Mouse (Mus musculus) gastrocnemius, adult 2 months (tissue): ENCODE measurements at regions not wholly inside any gene's neighbourhood (a gene's known extent, or its start where the extent isn't known, plus 50 kb on each side); places are given as distances from the start of the nearest gene placed in this dataset.
"Not testable (repeated sequence)": the region's sequence is repeated elsewhere in the genome, so short reads cannot be mapped to it uniquely, and the experiment has no call there.

Experiments
- DNase-seq: peaks from one replicate; pipeline ENCODE4 v3.0.0; 2022
- H3K27ac ChIP-seq: fragments of 200-600 bp; 2 replicates; pipeline ENCODE4 v1.8.1; 2022; ENCODE audit warnings: mild to moderate bottlenecking
- H3K4me3 ChIP-seq: fragments of 200-600 bp; 2 replicates; pipeline ENCODE4 v1.8.1; 2022; ENCODE audit warnings: mild to moderate bottlenecking, moderate library complexity
- CTCF ChIP-seq: fragments of 200-600 bp; IDR thresholded peaks from 2 replicates; pipeline ENCODE4 v1.8.1; 2022; ENCODE audit warnings: antibody characterized with exemption, mild to moderate bottlenecking, moderate library complexity
- intact Hi-C: fragments of 180-260 bp; cut with DNase I; formaldehyde crosslinking; loops from one replicate; pipeline ENCODE4 v1.15.1; 2025

DNA sequence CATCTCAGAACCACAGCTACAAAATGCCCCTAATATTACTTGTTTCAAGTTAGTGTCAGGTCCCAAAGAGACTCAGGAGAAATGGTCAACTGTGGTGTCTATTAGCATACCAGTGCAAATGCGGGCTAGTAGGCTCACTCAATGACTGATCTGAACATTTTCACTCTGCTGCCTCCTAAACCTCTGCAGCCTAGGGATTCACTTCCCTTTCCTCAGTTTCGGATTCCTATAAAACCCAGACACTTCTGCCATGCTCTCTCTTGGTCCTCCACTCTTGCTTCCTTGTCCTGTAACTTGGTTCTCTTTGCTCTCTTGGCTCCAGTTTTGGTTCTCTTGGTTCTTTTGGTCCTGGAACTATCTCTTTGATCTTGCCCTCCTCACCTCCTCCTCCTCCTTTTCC is 206.3 kb upstream of the Spef2 start:
- no peak for TF ChIP-seq CTCF
- DNase-seq = no peak
- Histone ChIP-seq H3K4me3 (no peak overlapping the region), H3K27ac (no peak overlapping the region)
- intact Hi-C loops = no loop called here

DNA sequence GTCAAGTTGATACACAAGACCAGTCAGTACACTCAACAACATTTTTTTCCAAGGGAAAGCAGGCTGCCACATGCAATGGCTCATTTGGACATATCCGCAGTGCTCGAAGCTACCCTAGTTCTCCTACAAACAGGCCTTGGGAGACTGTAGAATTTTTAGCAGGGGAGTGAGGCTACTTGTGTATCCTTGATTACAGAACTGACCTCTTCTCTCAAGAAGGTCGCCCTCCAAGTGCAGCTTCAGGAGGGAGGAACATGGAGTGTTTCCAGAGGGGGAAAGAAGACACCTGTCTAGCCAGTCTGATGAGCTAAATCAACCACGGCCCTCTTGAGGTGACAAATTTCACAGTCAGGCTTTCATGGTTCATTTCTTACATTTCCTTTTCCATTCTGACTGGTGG is 202.0 kb upstream of the Prlr start:
- intact Hi-C loops = no loop called here
- Histone ChIP-seq H3K4me3 (no peak overlapping the region), H3K27ac (no peak overlapping the region)
- peak; percentile 17 for DNase-seq
- TF ChIP-seq CTCF = no peak

DNA sequence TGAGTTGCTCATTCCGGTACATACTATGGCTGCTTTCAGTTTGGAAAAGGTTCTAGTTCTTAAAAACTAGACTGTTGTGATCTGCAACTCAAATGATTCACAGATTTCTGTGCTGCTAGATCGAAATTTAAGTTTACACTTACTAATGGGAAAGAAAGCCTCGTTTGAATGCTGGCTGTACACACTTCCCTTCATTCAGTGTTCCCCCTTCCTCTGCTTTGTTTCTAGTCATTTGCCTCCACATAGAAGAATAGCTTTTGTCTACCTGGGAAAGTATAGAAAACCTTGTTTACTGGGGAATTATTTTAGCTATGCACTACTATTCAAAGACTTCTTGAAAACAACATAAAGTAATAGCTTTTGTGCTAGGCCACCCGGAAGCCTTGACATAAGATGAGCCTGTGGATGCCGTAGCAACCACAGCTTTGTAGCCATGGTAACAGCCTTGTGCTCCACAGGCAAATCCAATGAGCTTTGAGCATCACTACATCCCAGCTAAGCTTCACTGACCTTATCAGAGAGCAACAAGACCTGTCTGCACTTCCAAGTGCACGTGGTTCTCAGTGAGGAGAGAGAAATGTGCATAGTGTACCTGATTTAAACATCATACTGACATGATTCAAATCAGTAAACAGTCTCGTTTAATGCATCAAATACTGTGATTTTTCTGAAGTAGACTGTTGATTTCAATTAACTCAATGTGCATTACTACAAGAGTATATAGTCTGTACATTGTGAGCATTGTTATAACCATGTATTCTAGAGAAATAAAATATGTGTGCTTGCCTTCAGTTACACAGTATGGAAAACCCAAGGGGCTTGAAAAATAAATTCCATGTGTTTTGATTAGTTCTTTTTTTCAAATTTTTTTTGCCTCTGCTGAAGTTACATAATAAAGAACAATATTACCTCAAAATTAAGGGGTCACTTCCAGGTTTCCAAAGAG is 165.5 kb upstream of the Prlr start:
- H3K4me3 ChIP-seq = no peak overlapping the region
- H3K27ac ChIP-seq = no peak overlapping the region
- TF ChIP-seq CTCF = no peak
- intact Hi-C loops = no loop called here
- DNase-seq = no peak

DNA sequence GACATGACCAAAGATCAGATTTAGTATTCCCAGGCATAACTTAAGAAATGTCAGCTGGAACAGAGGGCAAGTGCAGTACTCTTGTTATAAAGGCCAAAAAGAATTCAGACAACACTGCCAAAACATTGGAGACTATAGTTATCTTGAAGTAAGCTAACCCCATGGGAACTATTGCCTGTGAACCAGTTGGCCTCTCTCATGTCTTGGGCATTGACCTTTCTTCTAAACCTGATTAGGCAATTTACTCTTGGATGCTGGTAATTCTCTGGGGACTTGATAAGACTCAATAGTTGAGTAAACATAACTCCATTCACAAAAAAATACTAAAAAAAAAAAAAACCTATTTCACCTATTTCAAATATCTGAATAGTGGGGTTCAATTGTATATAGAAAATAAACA is 159.8 kb upstream of the Prlr start:
- TF ChIP-seq CTCF = no peak
- no peak for DNase-seq
- intact Hi-C loops = no loop called here
- Histone ChIP-seq H3K4me3 (no peak overlapping the region), H3K27ac (no peak overlapping the region)

DNA sequence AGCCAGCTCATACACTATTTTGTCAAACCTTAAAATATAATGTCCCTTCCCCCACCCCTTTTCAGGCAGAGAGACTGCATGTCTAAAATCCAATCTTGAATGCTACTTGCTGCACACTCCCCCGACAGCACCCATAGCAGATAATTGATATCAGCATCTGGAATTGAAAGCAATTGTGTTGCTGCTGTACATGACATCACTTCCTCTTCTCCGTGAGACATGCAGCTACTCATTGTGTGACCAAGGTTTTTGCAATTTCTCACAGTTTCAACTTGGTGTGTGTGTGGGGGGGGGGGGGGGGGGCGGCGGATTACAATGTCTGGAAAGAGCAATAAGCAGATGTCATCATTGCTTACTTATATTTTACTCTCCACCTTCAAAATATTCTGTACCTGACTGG is 147.1 kb upstream of the Prlr start:
- Histone ChIP-seq H3K4me3 (no peak overlapping the region), H3K27ac (no peak overlapping the region)
- intact Hi-C loops = no loop called here
- no peak for DNase-seq
- TF ChIP-seq CTCF = no peak

DNA sequence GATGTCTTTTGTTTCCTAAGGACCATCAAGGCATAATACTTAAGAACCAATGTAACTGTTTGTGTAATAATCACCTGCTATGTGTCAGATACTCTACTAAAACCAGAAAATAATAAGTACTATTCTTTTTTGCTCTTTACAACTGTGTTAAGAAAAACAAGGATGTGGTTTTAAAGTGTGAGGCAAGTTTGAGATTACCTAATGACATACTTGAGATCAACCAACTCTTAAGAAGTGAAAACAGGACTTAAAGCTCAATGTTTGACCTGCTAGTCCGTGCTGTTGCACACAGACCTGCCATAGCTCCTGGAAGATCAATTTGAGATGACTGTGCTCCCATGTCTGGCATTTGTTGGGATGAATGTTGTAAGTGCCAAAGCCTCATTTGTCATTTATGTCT is 141.5 kb upstream of the Prlr start:
- intact Hi-C loops = no loop called here
- no peak overlapping the region for H3K27ac ChIP-seq
- H3K4me3 ChIP-seq = no peak overlapping the region
- TF ChIP-seq CTCF = no peak
- DNase-seq = no peak

DNA sequence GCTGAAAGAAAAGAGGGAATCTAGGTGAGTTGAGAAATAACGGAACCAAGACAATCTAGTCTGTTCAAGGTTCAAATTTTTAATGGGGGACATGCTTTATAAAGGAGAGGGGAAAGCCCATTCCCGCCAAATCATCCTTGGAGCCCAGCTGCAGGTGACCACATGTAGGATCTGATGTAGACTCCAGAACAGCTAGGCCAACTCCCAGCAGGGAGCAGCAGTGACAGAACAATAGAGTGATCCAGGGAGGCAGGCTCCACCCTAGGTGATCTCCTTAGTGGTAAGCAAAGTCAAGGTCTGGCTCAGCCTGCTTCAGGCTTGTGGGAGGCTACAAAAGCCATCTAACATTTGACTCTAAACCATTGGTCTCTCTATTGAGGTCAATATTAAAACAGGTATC is 140.5 kb upstream of the Prlr start:
- intact Hi-C loops, DNase-seq, H3K4me3 ChIP-seq: not testable (repeated sequence)

DNA sequence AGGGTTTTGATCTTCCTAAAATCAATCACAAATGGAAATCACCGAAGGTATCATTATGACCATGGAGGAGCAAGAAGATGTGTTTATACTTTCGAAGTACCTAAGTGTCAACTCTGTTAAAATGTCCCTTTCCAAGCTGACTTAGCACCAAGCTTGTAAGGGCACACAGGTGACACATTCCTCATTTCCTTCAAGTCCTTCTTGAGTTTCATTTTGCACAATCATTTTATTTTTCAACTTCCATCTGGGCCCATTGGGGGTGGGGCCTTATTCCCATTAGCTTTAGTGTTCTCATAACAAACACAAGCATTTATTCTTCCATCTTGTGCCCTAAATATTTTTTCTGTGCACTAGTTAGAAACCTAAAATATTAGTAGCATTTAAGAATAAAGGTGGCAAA is 103.5 kb upstream of the Prlr start:
- H3K27ac ChIP-seq = no peak overlapping the region
- TF ChIP-seq CTCF = no peak
- no peak for DNase-seq
- H3K4me3 ChIP-seq = no peak overlapping the region
- intact Hi-C loops = no loop called here

More for the DNA sequence above, 140.5 kb upstream of the Prlr start:
- not testable (repeated sequence) for H3K27ac ChIP-seq

DNA sequence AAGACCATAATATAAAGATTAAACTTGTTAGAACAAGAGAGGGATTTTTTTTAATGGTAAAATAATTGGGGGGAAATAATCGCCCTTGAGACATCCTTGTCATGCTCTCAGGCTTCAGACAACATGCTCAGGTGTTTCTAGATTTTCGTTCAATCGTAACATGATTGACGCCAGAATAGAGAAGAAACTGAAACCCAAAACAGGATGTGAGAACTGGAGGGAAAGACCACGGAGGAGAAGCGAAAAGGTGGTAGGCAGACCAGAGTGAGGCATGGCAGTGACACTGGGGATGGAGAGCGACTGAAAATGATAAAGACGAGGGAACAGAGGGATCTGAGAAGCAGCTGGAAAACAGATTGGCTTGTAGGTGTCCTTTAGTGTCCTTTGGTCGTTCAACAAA is 102.1 kb upstream of the Prlr start:
- DNase-seq = no peak
- Histone ChIP-seq H3K4me3 (no peak overlapping the region), H3K27ac (no peak overlapping the region)
- TF ChIP-seq CTCF = no peak
- intact Hi-C loops = no loop called here

DNA sequence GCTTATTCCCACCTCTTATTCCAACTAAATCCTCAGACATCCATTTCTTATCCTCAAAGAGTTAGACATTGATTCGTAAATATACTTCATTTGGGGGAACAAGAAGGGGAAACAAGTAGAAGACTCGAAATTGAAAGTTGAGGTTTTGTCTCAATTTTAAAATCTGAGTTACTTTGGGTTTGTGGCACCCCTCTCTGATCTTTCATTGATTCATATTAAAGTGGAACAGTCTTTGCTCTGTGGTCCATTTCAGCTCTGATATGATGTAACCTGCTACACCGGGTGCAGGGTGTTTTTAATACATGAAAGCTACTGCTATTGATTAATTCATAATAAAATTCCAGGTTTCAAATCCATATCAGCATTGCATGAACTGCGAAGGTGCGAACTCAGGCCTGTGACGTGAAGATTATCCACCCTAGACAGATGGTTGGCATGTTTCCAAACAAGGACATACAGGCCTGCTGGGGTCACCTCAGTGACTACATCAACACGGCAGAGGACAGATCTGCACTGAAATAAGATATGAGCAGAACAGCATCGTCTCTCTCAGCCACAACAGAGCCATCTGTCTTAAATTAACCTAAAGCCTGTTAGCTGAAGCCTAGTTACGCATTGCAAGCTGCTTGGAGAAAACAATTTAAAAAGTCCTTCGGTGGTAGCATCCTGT is 101.5 kb upstream of the Prlr start:
- TF ChIP-seq CTCF = no peak
- intact Hi-C loops = no loop called here
- no peak for DNase-seq
- Histone ChIP-seq H3K4me3 (no peak overlapping the region), H3K27ac (no peak overlapping the region)

DNA sequence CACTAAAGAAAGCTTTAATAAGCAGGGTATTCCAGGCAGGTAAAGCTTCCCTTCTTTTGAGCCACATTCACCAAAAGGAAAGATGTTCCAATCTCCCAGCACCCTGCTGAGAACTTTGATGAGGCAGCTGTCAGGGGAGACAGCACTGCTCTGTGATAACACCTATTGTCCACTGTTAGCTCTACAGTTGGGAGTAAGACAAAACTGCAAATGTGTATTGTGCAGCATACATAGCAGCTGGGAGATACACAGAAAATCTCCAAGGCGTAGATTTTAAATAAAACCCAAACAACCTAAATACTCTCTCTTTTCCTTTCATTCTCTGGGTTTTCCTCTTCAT is 101.0 kb upstream of the Prlr start:
- Histone ChIP-seq H3K4me3 (no peak overlapping the region), H3K27ac (no peak overlapping the region)
- no peak for TF ChIP-seq CTCF
- intact Hi-C loops = no loop called here
- no peak for DNase-seq

DNA sequence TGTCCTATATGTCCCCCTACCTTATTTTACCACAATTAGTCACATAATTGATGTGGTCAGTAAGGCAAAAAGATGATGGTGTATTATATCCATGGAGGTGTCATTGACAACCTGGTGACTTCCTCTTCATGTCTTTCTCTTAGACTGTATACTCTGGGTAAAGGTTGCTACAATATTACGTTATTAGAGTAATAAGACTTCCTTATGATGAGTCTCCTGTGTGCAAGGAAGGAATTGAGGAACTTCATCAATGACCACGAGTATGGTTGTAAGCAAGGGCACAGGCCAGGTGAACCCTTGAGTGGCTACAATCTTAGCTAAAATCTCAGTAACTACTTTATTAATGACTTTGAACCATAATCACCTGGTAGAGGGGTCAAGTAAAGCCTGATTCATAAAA is 98.6 kb upstream of the Prlr start:
- Histone ChIP-seq H3K4me3 (no peak overlapping the region), H3K27ac (no peak overlapping the region)
- intact Hi-C loops = no loop called here
- TF ChIP-seq CTCF = no peak
- DNase-seq = no peak

DNA sequence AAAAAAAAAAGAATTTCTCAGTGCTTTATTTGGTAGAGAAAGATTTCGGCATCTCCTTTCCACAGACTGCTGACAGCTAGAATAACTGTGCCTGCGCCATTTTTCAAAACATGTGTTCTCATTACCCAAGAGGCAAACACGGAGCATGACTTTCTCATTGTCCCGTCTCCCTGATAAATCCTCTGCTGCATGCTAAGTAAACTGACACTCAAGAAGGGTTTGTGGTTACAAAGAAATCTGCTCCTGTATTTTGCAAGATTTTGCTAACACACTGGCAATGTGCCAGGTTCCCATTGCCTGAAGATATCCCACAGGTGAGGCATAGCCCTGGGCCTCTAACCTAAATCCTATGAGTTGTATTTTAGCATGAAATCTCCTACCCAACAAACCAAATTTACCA is 97.5 kb upstream of the Prlr start:
- no peak for TF ChIP-seq CTCF
- Histone ChIP-seq H3K4me3 (no peak overlapping the region), H3K27ac (no peak overlapping the region)
- intact Hi-C loops = no loop called here
- no peak for DNase-seq

DNA sequence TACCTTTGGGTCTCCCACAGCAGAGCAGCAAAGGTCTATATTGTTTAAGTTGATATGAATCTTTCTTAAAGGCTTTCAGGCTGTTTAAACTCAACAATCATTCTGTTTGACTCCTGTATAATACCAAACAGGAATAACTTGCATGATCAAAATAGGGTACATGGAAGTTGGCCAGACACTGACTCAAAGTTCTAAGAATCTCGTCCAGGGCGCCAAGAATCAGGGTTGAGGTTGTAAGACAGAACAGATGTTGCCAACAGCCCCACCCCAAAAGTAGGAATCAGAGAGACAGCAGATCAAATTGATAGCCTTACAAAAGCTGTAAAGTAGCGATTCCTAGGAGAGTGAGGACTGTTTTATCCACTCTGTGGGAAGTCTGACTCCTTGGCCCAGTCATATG is 88.3 kb upstream of the Prlr start:
- Histone ChIP-seq H3K4me3 (no peak overlapping the region), H3K27ac (no peak overlapping the region)
- intact Hi-C loops = no loop called here
- peak; percentile 30 for DNase-seq
- no peak for TF ChIP-seq CTCF
